Mouse (Mus musculus): ENCODE data around the gene Six6. TPM values are rescaled to one million over a fixed set of nuclear protein-coding genes. Genes with fewer than 3 reads are reported as not detected.
A peak's percentile ranks its signal among the peaks of the same experiment; 100 is the strongest.

The Six6 gene
- total RNA-seq (2014; fragmentation: Nextera tagmentation), result not detected in 2 replicates
- total RNA-seq (2017), result not detected in 2 replicates

DNA sequence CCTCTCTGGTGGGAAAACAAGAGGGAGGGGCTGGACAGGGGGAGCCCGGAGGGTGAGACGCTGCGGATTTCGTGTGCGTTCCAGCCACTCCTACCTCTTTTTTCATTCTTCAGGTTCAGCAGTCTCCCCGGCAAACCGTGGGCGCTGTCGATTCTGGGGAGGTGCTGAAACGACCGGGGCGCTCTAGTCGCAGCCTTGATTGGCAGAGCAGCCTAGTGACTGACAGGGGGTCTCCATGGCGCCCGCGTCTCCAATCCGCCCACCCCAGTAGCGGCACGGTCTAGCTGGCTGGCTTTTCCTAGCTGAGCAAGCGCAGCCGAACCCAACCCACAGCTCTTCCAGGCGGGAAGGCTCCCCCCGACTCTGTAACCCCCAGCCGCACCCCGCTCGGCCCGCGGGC is at the start of gene Six6:
TSS of gene Six6 (plus strand) at position 277 of the 400 bp plus-strand sequence.
- ATAC-seq (replicated peaks; ENCODE audit: low FRiP score, low TSS enrichment, poor library complexity, severe bottlenecking), result peak; percentile 78

DNA sequence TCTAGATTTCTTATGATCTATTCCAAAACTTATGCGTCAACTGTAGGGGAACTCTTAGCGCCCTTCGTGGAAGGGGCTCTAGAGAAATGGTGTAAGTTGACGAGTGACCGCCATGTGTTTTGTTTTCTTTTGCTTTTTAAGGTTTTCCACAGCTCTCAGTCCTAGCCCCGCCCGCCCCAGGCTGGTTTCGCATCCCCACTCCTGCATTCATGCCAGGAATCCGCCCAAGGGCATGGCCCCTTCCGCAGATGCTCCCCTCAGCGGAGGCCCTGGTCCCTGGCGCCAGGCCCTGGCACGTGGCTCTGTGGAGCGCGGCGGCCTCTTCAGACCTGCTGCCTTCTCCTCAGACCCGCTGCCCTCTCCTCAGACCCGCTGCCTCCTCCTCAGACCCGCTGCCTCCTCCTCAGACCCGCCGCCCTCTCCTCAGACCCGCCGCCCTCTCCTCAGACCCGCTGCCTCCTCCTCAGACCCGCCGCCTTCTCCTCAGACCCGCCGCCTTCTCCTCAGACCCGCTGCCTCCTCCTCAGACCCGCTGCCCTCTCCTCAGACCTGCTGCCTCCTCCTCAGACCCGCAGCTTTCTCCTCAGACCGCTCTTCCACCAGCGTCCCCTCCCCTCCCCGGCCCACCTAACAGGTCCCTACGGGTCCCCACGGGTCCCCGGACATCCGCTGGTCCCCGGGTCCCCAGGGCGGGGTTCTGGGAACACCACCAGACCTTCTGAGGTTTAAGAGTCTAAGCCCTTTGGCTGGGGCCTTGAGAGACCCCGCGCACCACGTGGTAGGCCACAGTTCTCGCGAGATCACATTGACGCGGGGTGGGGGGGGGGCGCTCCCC is 22.3 kb upstream of the Six6 start:
- no peak for ATAC-seq (replicated peaks; ENCODE audit: low FRiP score, low TSS enrichment, poor library complexity, severe bottlenecking)

DNA sequence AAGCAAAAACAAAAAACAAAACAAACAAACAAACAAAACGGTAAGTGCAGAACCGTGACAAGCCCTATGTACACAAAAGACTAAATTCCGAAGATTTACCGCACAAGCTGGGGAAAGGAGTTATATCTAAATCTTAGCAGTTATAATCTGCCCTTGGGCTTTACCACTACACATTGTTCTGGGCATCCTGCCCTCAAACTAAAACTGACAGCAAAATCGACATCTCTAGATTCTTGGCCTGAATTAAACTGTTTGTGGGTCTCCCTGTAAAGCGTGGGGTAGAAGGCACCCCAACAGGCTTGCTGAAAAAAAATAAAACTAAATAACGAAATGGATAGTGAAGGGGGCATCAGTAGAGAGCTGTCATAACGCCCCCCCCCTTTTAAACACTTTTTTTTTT is 2.9 kb upstream of the Six6 start:
- ATAC-seq (replicated peaks; ENCODE audit: low FRiP score, low TSS enrichment, poor library complexity, severe bottlenecking), result no peak

DNA sequence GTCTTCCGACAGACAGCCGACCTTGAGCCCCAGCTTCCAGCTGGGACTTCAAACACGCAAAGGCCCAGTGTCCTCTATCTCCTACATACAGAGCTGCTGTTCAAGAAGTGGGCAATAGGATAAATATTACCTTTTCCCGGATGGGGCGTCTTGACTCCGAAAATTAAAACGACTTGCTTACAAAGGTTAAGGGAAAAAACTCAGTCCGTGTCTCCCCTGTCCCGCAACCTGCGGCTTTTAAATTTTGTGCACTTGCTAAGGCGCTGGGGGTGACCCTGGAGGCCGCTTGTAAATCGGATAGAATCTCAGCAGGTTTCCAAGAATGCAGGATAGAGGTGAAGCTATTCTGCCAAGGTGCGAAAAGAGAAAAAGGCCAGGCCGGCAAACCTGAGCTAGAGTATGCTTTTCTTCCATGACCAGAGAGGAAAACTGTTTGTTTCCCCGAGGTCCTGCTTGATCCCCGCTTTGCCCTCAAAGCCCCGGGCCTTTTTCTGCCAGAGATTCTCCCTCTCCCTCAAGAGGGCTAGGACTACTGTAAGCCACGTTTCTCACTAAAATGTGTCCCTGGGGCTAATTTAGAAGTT is 2.1 kb upstream of the Six6 start:
- no peak for ATAC-seq (replicated peaks; ENCODE audit: low FRiP score, low TSS enrichment, poor library complexity, severe bottlenecking)

- ATAC-seq (replicated peaks; ENCODE audit: low FRiP score, low TSS enrichment, poor library complexity, severe bottlenecking), result no peak
These were observed 1.5 kb upstream of the Six6 start for GRCm38 (mm10) chr12:72938176-72938575.

DNA sequence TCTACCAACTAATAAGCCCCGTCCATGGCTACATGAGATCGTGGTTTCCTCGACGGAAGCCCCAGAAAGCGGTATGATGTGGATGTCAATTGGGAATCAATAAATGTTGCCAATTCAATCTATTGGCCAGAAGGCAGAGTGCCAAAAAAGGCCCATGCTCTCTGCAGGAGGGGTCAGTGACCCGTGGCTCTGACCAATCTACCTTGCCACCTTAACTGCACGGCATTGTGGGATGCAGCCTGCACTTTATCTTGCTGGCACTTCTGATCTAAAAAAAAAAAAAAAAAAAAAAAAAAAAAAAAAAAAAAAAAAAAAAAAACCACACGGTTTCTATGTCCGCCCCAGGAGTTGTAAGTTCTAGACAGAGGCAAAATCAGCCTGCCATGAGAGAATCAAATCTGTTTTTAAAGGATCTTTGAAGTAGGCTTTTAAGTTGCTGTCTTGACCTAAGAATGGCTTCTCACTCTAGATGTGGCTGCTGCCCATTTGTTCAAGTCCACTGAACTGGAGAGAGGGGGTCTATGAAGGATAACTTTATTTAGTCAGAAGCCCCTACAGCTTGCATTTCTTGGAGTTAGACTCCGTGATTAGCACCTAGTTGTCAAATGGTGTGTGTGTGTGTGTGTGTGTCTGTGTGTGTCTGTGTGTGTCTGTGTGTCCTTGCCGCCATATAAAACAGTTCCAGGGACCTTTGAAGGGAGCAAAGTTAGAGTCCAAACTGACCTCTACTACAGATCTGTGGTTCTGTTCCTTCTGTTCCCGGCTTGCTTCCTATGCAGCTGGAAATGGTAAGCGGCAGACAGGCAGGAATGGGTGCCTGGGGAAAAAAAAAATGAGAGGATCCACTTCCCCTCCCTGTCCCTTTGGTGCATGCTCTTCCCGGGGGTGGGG is 847 bp upstream of the Six6 start:
- no peak for ATAC-seq (replicated peaks; ENCODE audit: low FRiP score, low TSS enrichment, poor library complexity, severe bottlenecking)

- no peak for ATAC-seq (replicated peaks; ENCODE audit: low FRiP score, low TSS enrichment, poor library complexity, severe bottlenecking)
These were observed 554 bp downstream of the Six6 start, which contains the start of gene 4930447C04Rik for GRCm38 (mm10) chr12:72940071-72940821. Gene 4930447C04Rik, minus strand, starts transcription at chr12:72940774.

DNA sequence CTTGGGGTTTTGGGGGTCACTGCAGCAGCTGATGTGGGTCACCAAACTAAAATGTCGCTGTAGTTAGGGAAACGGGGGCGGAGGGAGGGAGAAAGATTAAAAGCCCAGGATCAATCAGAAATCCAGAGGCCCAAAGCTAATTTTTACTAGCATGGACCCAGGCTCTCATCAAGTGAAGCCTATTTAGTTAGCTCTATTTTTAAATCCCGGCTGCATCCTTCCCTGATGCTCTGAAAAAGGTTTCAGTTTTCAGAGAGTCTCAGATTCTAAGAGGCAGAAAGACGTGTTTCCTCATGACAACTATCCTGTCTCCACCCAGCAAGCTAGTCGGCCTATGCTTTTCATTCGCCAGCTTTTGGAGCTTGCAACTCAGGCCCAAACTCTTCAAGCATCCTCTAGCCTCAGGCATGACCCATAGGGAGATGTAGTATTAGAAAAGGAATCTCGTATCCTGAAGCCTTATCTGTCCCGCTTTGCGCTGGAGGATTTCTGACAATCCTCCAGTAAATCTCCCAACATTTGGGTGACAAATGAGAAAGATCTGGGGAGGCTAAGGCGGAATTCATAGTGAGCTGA is 1.2 kb downstream of the Six6 start:
- ATAC-seq (replicated peaks; ENCODE audit: low FRiP score, low TSS enrichment, poor library complexity, severe bottlenecking), result no peak

DNA sequence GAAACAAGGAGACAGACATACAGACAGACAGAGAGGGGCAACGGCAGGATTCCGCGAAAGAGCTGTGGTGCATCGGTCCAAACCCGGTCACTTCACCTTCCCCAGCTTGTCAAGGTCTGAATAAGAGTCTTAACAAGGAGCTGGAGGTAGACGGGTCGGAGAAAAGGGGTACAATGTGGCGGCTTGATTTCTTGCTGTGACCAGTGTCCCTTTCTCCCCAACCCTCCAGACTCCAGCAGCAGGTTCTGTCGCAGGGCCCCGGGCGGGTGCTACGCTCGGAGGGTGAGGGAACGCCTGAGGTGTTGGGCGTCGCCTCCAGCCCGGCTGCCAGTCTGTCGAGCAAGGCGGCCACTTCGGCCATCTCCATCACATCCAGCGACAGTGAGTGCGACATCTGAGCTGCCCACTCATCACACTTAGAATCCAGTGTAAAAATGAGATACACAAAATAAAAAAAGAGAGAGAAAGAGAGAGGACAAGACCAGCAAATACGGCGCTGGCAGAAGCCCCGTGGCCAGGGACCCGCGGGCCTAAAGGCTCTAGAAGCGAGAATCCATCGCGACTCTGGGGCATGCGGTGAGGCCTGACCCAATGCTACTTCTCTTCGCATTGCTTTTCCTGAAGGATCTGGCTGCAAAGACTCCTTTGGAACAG is 1.8 kb downstream of the Six6 start:
- ATAC-seq (replicated peaks; ENCODE audit: low FRiP score, low TSS enrichment, poor library complexity, severe bottlenecking), result 0 out of 2 replicates have a peak, but pooled peaks have one; percentile 45

- no peak for ATAC-seq (replicated peaks; ENCODE audit: low FRiP score, low TSS enrichment, poor library complexity, severe bottlenecking)
These were observed 2.5 kb downstream of the Six6 start for GRCm38 (mm10) chr12:72942171-72942570.

GRCm38 (mm10) chr12:72943574-72944110 is 4.0 kb downstream of the Six6 start:
- no peak for ATAC-seq (replicated peaks; ENCODE audit: low FRiP score, low TSS enrichment, poor library complexity, severe bottlenecking)

DNA sequence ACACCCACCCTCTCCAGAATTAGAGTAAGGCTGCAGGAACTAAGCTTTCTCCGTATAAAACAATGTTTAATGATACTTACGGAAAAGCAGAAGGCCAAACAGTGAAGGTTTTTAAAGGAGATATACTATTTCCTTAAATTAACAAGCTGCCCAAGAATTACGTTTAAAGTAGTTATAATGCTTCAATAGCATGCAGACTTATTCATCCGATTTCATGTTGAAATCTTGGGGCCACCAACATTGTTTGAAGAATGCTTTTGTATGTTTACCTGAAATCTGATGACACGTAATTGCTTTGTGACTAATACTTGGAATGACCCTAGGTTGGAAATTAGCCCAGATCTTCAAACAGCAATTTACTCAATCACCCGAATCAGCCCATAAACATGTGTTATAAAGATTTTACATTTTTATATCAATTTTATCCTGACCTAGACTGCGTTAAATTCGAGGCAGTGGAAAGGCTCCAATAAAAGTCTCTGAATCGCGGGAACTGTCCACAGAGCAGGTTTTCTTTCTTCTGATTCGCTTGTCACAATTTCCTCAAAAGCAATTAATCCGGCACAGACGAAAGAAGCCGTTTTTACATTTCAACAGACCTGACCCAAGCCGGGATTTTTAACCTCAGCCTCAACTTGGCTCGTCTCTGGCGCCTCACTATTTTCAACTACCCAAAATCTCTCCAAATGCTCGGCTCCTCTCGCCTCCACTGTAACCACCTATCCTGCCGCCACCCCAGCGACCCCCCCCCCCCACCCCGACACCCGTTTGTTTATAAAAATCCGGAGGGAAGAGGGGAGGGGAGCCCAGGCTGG is 4.9 kb downstream of the Six6 start:
- ATAC-seq (replicated peaks; ENCODE audit: low FRiP score, low TSS enrichment, poor library complexity, severe bottlenecking), result no peak

- ATAC-seq (replicated peaks; ENCODE audit: low FRiP score, low TSS enrichment, poor library complexity, severe bottlenecking), result no peak
These were observed 5.8 kb downstream of the Six6 start for GRCm38 (mm10) chr12:72945301-72946063.

- no peak for ATAC-seq (replicated peaks; ENCODE audit: low FRiP score, low TSS enrichment, poor library complexity, severe bottlenecking)
These were observed 6.3 kb downstream of the Six6 start for GRCm38 (mm10) chr12:72946064-72946395.

DNA sequence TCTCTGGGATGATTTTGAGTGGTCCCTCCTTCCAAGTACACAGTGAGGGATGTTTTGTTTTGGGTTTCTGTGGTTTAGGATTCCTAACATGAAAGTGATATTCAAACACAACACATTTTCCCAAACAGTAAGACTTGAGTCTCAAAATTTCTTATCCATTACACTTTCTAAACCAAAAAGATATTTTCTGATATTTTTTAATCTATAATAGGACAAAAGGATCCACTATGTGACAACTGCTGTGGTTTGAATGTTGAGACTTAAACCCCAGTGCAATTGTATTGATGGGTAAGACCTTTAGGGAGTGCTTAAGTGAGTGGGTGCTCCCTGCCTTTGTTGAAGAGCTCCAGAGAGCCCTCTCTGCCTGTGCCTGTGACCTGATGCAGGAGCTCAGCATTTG is 7.1 kb downstream of the Six6 start:
- no peak for ATAC-seq (replicated peaks; ENCODE audit: low FRiP score, low TSS enrichment, poor library complexity, severe bottlenecking)

DNA sequence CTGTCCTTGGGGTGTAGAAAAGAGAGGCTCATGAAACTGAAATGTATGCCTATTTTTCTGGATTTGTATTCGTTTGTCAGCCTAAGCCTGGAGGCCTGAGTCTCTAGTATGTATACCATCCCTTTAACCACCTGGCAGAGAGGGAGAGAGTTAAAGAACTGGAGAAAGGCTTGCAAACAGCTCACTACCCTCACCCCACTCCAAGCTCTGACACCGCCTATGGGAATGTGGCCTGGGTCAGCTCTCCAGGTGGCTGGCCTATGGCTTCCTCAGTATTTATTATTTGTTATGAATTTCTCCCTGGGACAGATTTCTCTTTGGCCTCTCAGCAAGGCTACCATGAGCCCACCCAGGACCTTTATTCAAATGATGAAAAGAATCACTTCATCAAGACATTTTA is 7.6 kb downstream of the Six6 start:
- no peak for ATAC-seq (replicated peaks; ENCODE audit: low FRiP score, low TSS enrichment, poor library complexity, severe bottlenecking)

- ATAC-seq (replicated peaks; ENCODE audit: low FRiP score, low TSS enrichment, poor library complexity, severe bottlenecking), result no peak
These were observed 13.4 kb downstream of the Six6 start for GRCm38 (mm10) chr12:72953089-72953488.

All from megakaryocyte-erythroid progenitor cell, adult 5-6 weeks (primary cell).